Mouse (Mus musculus) cerebellum, adult 11 months (tissue): ENCODE measurements around the gene Ptov1.

Source experiments
- DNase-seq: peaks from one replicate; pipeline ENCODE4 v3.0.0; 2022

Gene Ptov1

GRCm38 (mm10) chr7:44813985-44814384, 55.6 kb downstream of the Ptov1 start:
- no peak for DNase-seq
